Mouse (Mus musculus) T-helper 1 cell (primary cell): ENCODE measurements around the gene Otud7a.

ENCODE experiments used
- in situ Hi-C: fragments of 300-600 bp; cut with MboI, MseI; formaldehyde crosslinking; loops from one replicate; pipeline ENCODE4 v1.15.1; 2025; ENCODE audit warnings: high pct_unique_total_duplicates

The Otud7a gene

GRCm38 (mm10) chr7:63768398-63769029, 324.0 kb downstream of the Otud7a start:
- in situ Hi-C loops = no loop called here

GRCm38 (mm10) chr7:63773268-63773667, 328.7 kb downstream of the Otud7a start:
- in situ Hi-C loops = no loop called here

GRCm38 (mm10) chr7:63774291-63774690, 329.7 kb downstream of the Otud7a start:
- in situ Hi-C loops = no loop called here

- in situ Hi-C loops = no loop called here
Measured at GRCm38 (mm10) chr7:63777328-63777727, 332.8 kb downstream of the Otud7a start.

- in situ Hi-C loops = no loop called here
Measured at GRCm38 (mm10) chr7:63780821-63781220, 336.3 kb downstream of the Otud7a start.

- in situ Hi-C loops = no loop called here
Measured at GRCm38 (mm10) chr7:63789743-63790142, 345.2 kb downstream of the Otud7a start.

GRCm38 (mm10) chr7:63796001-63796632, 351.6 kb downstream of the Otud7a start:
- in situ Hi-C loops = no loop called here

GRCm38 (mm10) chr7:63798446-63798845, 353.9 kb downstream of the Otud7a start:
- in situ Hi-C loops = no loop called here

- in situ Hi-C loops = no loop called here
Measured at GRCm38 (mm10) chr7:63799304-63799703, 354.8 kb downstream of the Otud7a start.

GRCm38 (mm10) chr7:63802751-63803150, 358.2 kb downstream of the Otud7a start:
- in situ Hi-C loops = no loop called here
